Mouse (Mus musculus): ENCODE measurements around the gene Bod1l.

- no peak for TF ChIP-seq CTCF (IDR thresholded peaks at IDR 0.05; ENCODE audit: control insufficient read depth, insufficient read depth, insufficient read length)
- no peak for TF ChIP-seq USF1 (IDR thresholded peaks at IDR 0.05; ENCODE audit: low read depth)
These were observed 105.3 kb downstream of the Bod1l start for GRCm38 (mm10) chr5:41738817-41739216.

Measured in C2C12 (cell line).